ENCODE assay signal across 14 mouse cellular contexts in genomic region chr10:99556353-99557036, GRCm38 (mm10).
DNase-seq lines count a peak whose midpoint lies in the region; ATAC-seq lines count a peak whose summit lies in the region.
"Had no signal": no experiment of that assay in that cellular context is flagged by ENCODE, and none has a peak within 500 bp of the region (broad histone marks: within the 10 kb centered on the region; RNA-seq: fewer than 3 reads in every experiment).

No protein-coding gene starts in this region.

- no peak overlapping the region for H3K9ac ChIP-seq in hindbrain, embryonic 11.5 days (ENCODE audit: low read depth, low read length)
- no peak overlapping the region for H3K9ac ChIP-seq in hindbrain, embryonic 14.5 days
- no peak overlapping the region for H3K9ac ChIP-seq in limb, embryonic 12.5 days (replicated peaks)
- H3K9ac ChIP-seq: lung, embryonic 15.5 days; midbrain, embryonic 12.5 days had no signal

- H3K27ac ChIP-seq in hindbrain, embryonic 11.5 days (ENCODE audit: low read depth, low read length), result peak overlapping the region; percentile 45; the same call in 1 of the 2 replicates
- no peak overlapping the region for H3K27ac ChIP-seq in hindbrain, embryonic 14.5 days
- H3K27ac ChIP-seq in limb, embryonic 12.5 days, result no peak overlapping the region
- H3K27ac ChIP-seq: lung, embryonic 15.5 days; midbrain, embryonic 12.5 days had no signal

- H3K9me3 ChIP-seq in hindbrain, embryonic 11.5 days (ENCODE audit: control insufficient read depth, low read length), result no peaks in the 10 kb centered on the region
- H3K9me3 ChIP-seq in hindbrain, embryonic 14.5 days (ENCODE audit: control insufficient read depth, low read length), result no peaks in the 10 kb centered on the region
- H3K9me3 ChIP-seq in limb, embryonic 12.5 days, result 0 out of 2 replicates have a peak, but pooled peaks cover under 1% of the 10 kb centered on the region
- H3K9me3 ChIP-seq: lung, embryonic 15.5 days; midbrain, embryonic 12.5 days had no signal

- H3K4me1 ChIP-seq in hindbrain, embryonic 11.5 days (replicated peaks; ENCODE audit: control insufficient read depth, insufficient read depth, low read length), result no peaks in the 10 kb centered on the region
- no peaks in the 10 kb centered on the region for H3K4me1 ChIP-seq in hindbrain, embryonic 14.5 days (replicated peaks; ENCODE audit: control insufficient read depth, insufficient read depth, low read length)
- peaks cover 19% of the 10 kb centered on the region for H3K4me1 ChIP-seq in limb, embryonic 12.5 days (replicated peaks)
- H3K4me1 ChIP-seq: lung, embryonic 15.5 days; midbrain, embryonic 12.5 days had no signal

- peak; percentile 31 for DNase-seq in hindbrain, embryonic 11.5 days (ENCODE audit: low spot score)
- no peak for DNase-seq in hindbrain, embryonic 14.5 days (ENCODE audit: low spot score)
- DNase-seq in MN1 (ENCODE audit: low spot score), result peak; percentile 53
- peak; percentile 46 for DNase-seq in embryo, embryonic 9.5 days (ENCODE audit: extremely low spot score)
- DNase-seq in layer of hippocampus, postnatal 14 days (ENCODE audit: low spot score in 2 of 2), result no peak
- no peak for DNase-seq in layer of hippocampus, adult 8-10 months (ENCODE audit: low spot score in 2 of 2)
- DNase-seq in urinary bladder, postnatal 10 days (ENCODE audit: low spot score), result no peak
- DNase-seq: cerebellum, postnatal 14 days; heart, postnatal 14 days; thymus, adult 18-20 months had no signal

- 52% methylated on average over 11 of the region's 11 CpGs for whole genome bisulfite sequencing in hindbrain, embryonic 11.5 days
- 56% methylated on average over 11 of the region's 11 CpGs for WGBS in hindbrain, embryonic 14.5 days
- 32% methylated on average over 11 of the region's 11 CpGs for WGBS in limb, embryonic 12.5 days

- H3K4me3 ChIP-seq in hindbrain, embryonic 11.5 days (ENCODE audit: low read depth, low read length), result no peak overlapping the region
- H3K4me3 ChIP-seq in hindbrain, embryonic 14.5 days (replicated peaks; ENCODE audit: low read length), result no peak overlapping the region
- H3K4me3 ChIP-seq in limb, embryonic 12.5 days (replicated peaks), result no peak overlapping the region
- H3K4me3 ChIP-seq: lung, embryonic 15.5 days; midbrain, embryonic 12.5 days had no signal

- no peaks in the 10 kb centered on the region for H3K36me3 ChIP-seq in hindbrain, embryonic 11.5 days (ENCODE audit: control insufficient read depth, insufficient read depth, low read length)
- no peaks in the 10 kb centered on the region for H3K36me3 ChIP-seq in hindbrain, embryonic 14.5 days (replicated peaks; ENCODE audit: control insufficient read depth, insufficient read depth)
- no peaks in the 10 kb centered on the region for H3K36me3 ChIP-seq in limb, embryonic 12.5 days
- H3K36me3 ChIP-seq: lung, embryonic 15.5 days; midbrain, embryonic 12.5 days had no signal

- H3K4me2 ChIP-seq in hindbrain, embryonic 11.5 days (replicated peaks; ENCODE audit: low read depth, low read length), result no peak overlapping the region
- no peak overlapping the region for H3K4me2 ChIP-seq in hindbrain, embryonic 14.5 days (replicated peaks)
- H3K4me2 ChIP-seq in limb, embryonic 12.5 days, result peak overlapping the region; percentile 9; the same call in 1 of the 2 replicates
- H3K4me2 ChIP-seq: lung, embryonic 15.5 days; midbrain, embryonic 12.5 days had no signal

- no peaks in the 10 kb centered on the region for H3K27me3 ChIP-seq in hindbrain, embryonic 11.5 days (ENCODE audit: control insufficient read depth, insufficient read depth, low read length)
- H3K27me3 ChIP-seq in hindbrain, embryonic 14.5 days (ENCODE audit: control insufficient read depth, insufficient read depth, low read length), result no peaks in the 10 kb centered on the region
- no peaks in the 10 kb centered on the region for H3K27me3 ChIP-seq in limb, embryonic 12.5 days
- H3K27me3 ChIP-seq: lung, embryonic 15.5 days; midbrain, embryonic 12.5 days; Patski had no signal

- ATAC-seq in hindbrain, embryonic 11.5 days (ENCODE audit: low FRiP score), result peak; percentile 19; the same call in 1 of the 2 replicates
- ATAC-seq in hindbrain, embryonic 14.5 days (ENCODE audit: low FRiP score), result no peak
- no peak for ATAC-seq in limb, embryonic 12.5 days (ENCODE audit: insufficient number of reproducible peaks, insufficient read depth, low FRiP score, low TSS enrichment, low read depth)

Comparison
In these comparisons a context has a peak if more than half of its experiments do, and no peak if none do; other contexts are left out.
1. DNase-seq: peak in hindbrain, embryonic 11.5 days (single experiment), MN1 (single experiment) and embryo, embryonic 9.5 days (single experiment); none in hindbrain, embryonic 14.5 days (single experiment), layer of hippocampus, postnatal 14 days (0 of 2), layer of hippocampus, adult 8-10 months (0 of 2) and urinary bladder, postnatal 10 days (single experiment).